Mouse (Mus musculus) splenic B cell, adult 2 months (primary cell): Measurements from ENCODE around the gene Fam216b.

ENCODE experiments used
- DNase-seq: peaks from one replicate; pipeline ENCODE4 v3.0.0-alpha.2; 2011; ENCODE audit warnings: low read depth, low spot score
- H3K27me3 ChIP-seq: 2 replicates; pipeline ENCODE4 v1.6.1; 2012; ENCODE audit warnings: mild to moderate bottlenecking, low read length, moderate library complexity, mixed read lengths; ENCODE audit not compliant: control insufficient read depth, poor library complexity, insufficient read depth, severe bottlenecking
- H3K36me3 ChIP-seq: 2 replicates; pipeline ENCODE4 v1.6.1; 2012; ENCODE audit warnings: mild to moderate bottlenecking, low read length, moderate library complexity, mixed read lengths; ENCODE audit not compliant: control insufficient read depth, poor library complexity, insufficient read depth, severe bottlenecking

Gene Fam216b

GRCm38 (mm10) chr14:78062484-78062883 lies 26.3 kb downstream of the Fam216b start:
- Histone ChIP-seq H3K36me3 (no peaks in the 10 kb centered on the region), H3K27me3 (no peaks in the 10 kb centered on the region)

GRCm38 (mm10) chr14:78060609-78060951 lies 28.2 kb downstream of the Fam216b start:
- Histone ChIP-seq H3K36me3 (no peaks in the 10 kb centered on the region), H3K27me3 (no peaks in the 10 kb centered on the region)
- no peak for DNase-seq

More at GRCm38 (mm10) chr14:78062484-78062883, 26.3 kb downstream of the Fam216b start:
- no peak for DNase-seq

- no peaks in the 10 kb centered on the region for H3K36me3 ChIP-seq
- no peaks in the 10 kb centered on the region for H3K27me3 ChIP-seq
These were observed 28.8 kb downstream of the Fam216b start for GRCm38 (mm10) chr14:78059878-78060608.

GRCm38 (mm10) chr14:78057362-78057761 lies 31.4 kb downstream of the Fam216b start:
- no peak for DNase-seq

More at GRCm38 (mm10) chr14:78059878-78060608, 28.8 kb downstream of the Fam216b start:
- DNase-seq, result no peak

GRCm38 (mm10) chr14:78056371-78056770 lies 32.4 kb downstream of the Fam216b start:
- H3K27me3 ChIP-seq, result no peaks in the 10 kb centered on the region
- peak; percentile 1 for DNase-seq
- H3K36me3 ChIP-seq, result no peaks in the 10 kb centered on the region

More at GRCm38 (mm10) chr14:78057362-78057761, 31.4 kb downstream of the Fam216b start:
- Histone ChIP-seq H3K36me3 (no peaks in the 10 kb centered on the region), H3K27me3 (no peaks in the 10 kb centered on the region)

- no peaks in the 10 kb centered on the region for H3K27me3 ChIP-seq
- H3K36me3 ChIP-seq, result no peaks in the 10 kb centered on the region
- no peak for DNase-seq
These were observed 40.1 kb downstream of the Fam216b start for GRCm38 (mm10) chr14:78048674-78049073.

GRCm38 (mm10) chr14:78048258-78048657 lies 40.5 kb downstream of the Fam216b start:
- Histone ChIP-seq H3K36me3 (no peaks in the 10 kb centered on the region), H3K27me3 (no peaks in the 10 kb centered on the region)
- no peak for DNase-seq

- no peaks in the 10 kb centered on the region for H3K36me3 ChIP-seq
- no peak for DNase-seq
- H3K27me3 ChIP-seq, result peaks cover 3% of the 10 kb centered on the region; the same call in 1 of the 2 replicates
These were observed 45.7 kb downstream of the Fam216b start for GRCm38 (mm10) chr14:78043079-78043478.

GRCm38 (mm10) chr14:78041886-78042526 lies 46.8 kb downstream of the Fam216b start:
- Histone ChIP-seq H3K27me3 (peaks cover 3% of the 10 kb centered on the region; the same call in 1 of the 2 replicates), H3K36me3 (no peaks in the 10 kb centered on the region)
- no peak for DNase-seq

- H3K27me3 ChIP-seq, result peaks cover 3% of the 10 kb centered on the region; the same call in 1 of the 2 replicates
- H3K36me3 ChIP-seq, result no peaks in the 10 kb centered on the region
- no peak for DNase-seq
These were observed 48.2 kb downstream of the Fam216b start for GRCm38 (mm10) chr14:78040643-78041042.

- H3K27me3 ChIP-seq, result peaks cover 3% of the 10 kb centered on the region; the same call in 1 of the 2 replicates
- DNase-seq, result no peak
- H3K36me3 ChIP-seq, result no peaks in the 10 kb centered on the region
These were observed 49.9 kb downstream of the Fam216b start for GRCm38 (mm10) chr14:78038876-78039275.
